Mouse (Mus musculus) embryonic facial prominence, embryonic 14.5 days (tissue): ENCODE measurements around the gene Wdr91. TPM values are rescaled to one million over a fixed set of nuclear protein-coding genes. Genes with fewer than 3 reads are reported as not detected.
A peak's percentile ranks its signal among the peaks of the same experiment; 100 is the strongest.

ENCODE experiments used
- ATAC-seq: fragments of 200-750 bp; cut with Nextera tagmentation; 2 replicates; pipeline ENCODE4 v1.8.0; 2017; ENCODE audit warnings: low read depth, moderate number of reproducible peaks, moderate TSS enrichment
- DNase-seq: peaks from one replicate; pipeline ENCODE4 v3.0.0-alpha.2; 2015; ENCODE audit warnings: low spot score
- H3K27ac ChIP-seq: fragments of 300-500 bp; sonication (generic); replicated peaks from 2 replicates; pipeline ENCODE4 v1.5.1; 2014; ENCODE audit warnings: low read depth, mild to moderate bottlenecking, low read length, moderate library complexity
- H3K27me3 ChIP-seq: fragments of 300-500 bp; sonication (generic); replicated peaks from 2 replicates; pipeline ENCODE4 v1.6.1; 2014; ENCODE audit warnings: low read length; ENCODE audit not compliant: control insufficient read depth, insufficient read depth
- H3K36me3 ChIP-seq: fragments of 300-500 bp; sonication (generic); 2 replicates; pipeline ENCODE4 v1.6.1; 2014; ENCODE audit warnings: low read length, mixed read lengths; ENCODE audit not compliant: control insufficient read depth, insufficient read depth
- H3K4me1 ChIP-seq: fragments of 300-500 bp; sonication (generic); 2 replicates; pipeline ENCODE4 v1.6.1; 2014; ENCODE audit warnings: antibody characterized with exemption, low read length; ENCODE audit not compliant: control insufficient read depth, insufficient read depth
- H3K4me2 ChIP-seq: fragments of 300-500 bp; sonication (generic); 2 replicates; pipeline ENCODE4 v1.6.1; 2014; ENCODE audit warnings: low read depth, mild to moderate bottlenecking, low read length, moderate library complexity, mixed read lengths
- H3K4me3 ChIP-seq: fragments of 300-500 bp; sonication (generic); 2 replicates; pipeline ENCODE4 v1.5.1; 2014; ENCODE audit warnings: low read depth, mild to moderate bottlenecking, low read length
- H3K9ac ChIP-seq: fragments of 300-500 bp; sonication (generic); 2 replicates; pipeline ENCODE4 v1.6.1; 2014; ENCODE audit warnings: low read depth, mild to moderate bottlenecking, low read length, moderate library complexity, mixed read lengths
- H3K9me3 ChIP-seq: fragments of 300-500 bp; sonication (generic); 2 replicates; pipeline ENCODE4 v1.6.1; 2016; ENCODE audit warnings: low read length; ENCODE audit not compliant: control insufficient read depth
- WGBS: fragments of 180-500 bp; shearing (Covaris S2); extraction: QIAGEN DNeasy Blood & Tissue Kit; methylation state at CpG from one replicate; pipeline ENCODE4 v1.1.7; 2014; 5-methylcytosine and 5-hydroxymethylcytosine counted together
- polyA plus RNA-seq: library from polyadenylated mRNA; unstranded; fragments of >200 nt; fragmentation: Nextera tagmentation; extraction: Ambion mirVana; gene quantifications from 2 replicates; pipeline ENCODE4 v1.2.1, GENCODE M21; 2014

Gene Wdr91
- polyA plus RNA-seq, 1 experiment from 2014 or later, result 8.6 TPM

DNA sequence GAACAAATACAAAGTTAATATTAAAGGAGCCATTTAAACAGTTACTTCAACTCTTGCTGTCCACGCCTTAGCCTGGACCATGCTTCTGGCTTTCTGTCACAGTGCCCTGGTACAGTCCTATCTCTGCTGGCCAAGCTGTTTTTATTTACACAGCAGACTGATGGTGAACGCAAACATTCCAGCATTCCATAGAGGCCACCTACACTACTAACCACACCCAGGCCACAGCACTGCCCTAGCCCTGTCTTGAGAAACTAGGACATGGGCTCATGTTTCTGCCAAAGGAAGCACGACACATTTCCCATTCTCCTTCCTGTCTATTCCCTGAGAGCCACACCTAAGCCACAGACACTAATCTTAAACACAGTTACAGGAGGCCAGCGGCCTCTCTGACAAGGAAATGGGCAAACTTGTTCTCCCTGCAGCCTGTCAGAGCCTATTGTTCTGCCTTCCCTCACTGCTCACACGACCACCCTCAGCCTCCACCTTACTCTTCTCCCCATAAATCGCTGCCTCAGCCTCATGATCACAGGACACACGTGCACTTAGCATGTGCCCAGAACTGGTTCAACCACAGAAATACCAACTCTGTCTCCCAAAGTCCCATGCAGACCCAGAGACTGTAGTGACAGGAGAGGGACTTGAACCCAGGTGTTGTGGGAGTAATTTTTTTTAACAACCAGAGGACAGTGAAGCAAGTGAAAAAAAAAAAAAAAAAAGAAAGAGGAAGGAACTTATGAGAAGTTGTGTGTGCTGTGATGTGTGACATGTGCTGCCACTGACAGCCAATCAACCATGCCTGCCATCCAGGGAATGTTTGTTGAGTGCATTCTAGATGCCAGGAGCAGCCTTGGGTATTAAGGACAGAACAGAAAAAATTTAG, 44.7 kb downstream of the Wdr91 start:
- ATAC-seq, result peak; percentile 31; the same call in 1 of the 2 replicates
- Histone ChIP-seq H3K4me1 (peaks cover 19% of the 10 kb centered on the region), H3K4me2 (no peak overlapping the region), H3K27me3 (no peaks in the 10 kb centered on the region), H3K9ac (no peak overlapping the region), H3K27ac (0 out of 2 replicates have a peak overlapping the region, but pooled peaks have one; percentile 6), H3K9me3 (no peaks in the 10 kb centered on the region), H3K4me3 (no peak overlapping the region), H3K36me3 (no peaks in the 10 kb centered on the region)
- DNase-seq, result no peak
- 42% methylated on average over 7 of the region's 7 CpGs for WGBS

DNA sequence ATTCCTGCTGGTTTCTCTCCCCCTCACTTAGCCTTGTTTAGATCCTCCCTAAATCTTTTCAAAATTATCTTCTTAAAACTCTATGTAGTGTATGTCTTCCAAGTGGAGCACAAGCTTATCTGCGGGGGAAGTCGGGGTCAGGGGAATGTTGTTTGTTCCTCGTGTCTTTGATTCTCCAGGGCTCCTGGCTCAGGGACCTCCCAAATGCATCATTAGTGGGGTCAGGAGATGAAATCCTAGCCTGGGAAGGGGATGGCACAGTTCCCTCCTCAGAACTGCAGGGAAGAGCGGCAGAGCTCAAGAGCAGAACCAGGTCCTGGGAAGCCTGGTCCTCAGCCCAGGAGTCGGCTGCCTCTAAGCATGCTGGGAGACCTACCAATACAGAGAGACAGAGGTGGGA, 45.5 kb downstream of the Wdr91 start:
- H3K27ac ChIP-seq, result peak overlapping the region; percentile 10; the same call in 1 of the 2 replicates
- no peak overlapping the region for H3K4me3 ChIP-seq
- WGBS, result 55% methylated on average over 5 of the region's 5 CpGs
- ATAC-seq, result no peak
- H3K9ac ChIP-seq, result no peak overlapping the region
- H3K9me3 ChIP-seq, result no peaks in the 10 kb centered on the region
- H3K27me3 ChIP-seq, result no peaks in the 10 kb centered on the region
- H3K36me3 ChIP-seq, result no peaks in the 10 kb centered on the region
- H3K4me2 ChIP-seq, result no peak overlapping the region
- DNase-seq, result no peak
- H3K4me1 ChIP-seq, result peaks cover 12% of the 10 kb centered on the region; the same call in 1 of the 2 replicates

DNA sequence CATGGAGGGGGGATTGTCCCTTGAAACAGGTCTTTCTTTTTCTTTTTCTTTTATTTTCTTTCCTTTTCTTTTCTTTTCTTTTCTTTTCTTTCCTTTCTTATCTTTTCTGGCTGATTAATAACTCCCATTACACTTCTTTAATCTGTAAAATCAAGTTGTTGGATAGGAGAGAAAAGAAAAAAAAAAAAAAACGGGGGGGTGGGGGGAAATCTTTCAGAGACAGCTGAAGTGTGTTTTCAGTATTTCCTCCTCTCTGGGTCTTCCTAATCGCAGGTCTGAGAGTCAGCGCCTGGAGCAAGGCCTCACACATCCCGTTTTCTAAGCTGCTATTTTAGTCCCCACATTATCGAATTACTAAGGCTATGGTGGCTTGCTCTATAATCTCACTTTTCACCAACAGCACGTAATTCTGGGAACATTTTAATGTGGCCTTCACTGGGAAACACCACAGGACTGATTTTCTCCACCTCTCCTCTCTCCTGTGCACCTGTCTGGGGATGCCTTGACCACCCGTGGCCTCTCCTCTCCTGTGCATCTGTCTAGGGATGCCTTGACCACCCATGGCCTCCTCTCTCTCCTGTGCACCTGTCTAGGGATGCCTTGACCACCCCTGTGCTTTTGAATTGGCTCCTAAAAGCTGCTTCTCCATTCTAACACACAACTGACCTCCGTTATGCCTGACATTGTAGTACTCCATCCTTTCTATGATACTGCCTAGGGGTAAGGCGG, 46.7 kb downstream of the Wdr91 start:
- H3K36me3 ChIP-seq, result no peaks in the 10 kb centered on the region
- H3K9me3 ChIP-seq, result no peaks in the 10 kb centered on the region
- H3K9ac ChIP-seq, result no peak overlapping the region
- no peaks in the 10 kb centered on the region for H3K27me3 ChIP-seq
- H3K27ac ChIP-seq, result no peak overlapping the region
- DNase-seq (no peak), ATAC-seq (no peak)
- H3K4me2 ChIP-seq, result no peak overlapping the region
- H3K4me3 ChIP-seq, result no peak overlapping the region
- 45% methylated on average over 9 of the region's 9 CpGs for whole genome bisulfite sequencing
- H3K4me1 ChIP-seq, result peaks cover 12% of the 10 kb centered on the region; the same call in 1 of the 2 replicates

DNA sequence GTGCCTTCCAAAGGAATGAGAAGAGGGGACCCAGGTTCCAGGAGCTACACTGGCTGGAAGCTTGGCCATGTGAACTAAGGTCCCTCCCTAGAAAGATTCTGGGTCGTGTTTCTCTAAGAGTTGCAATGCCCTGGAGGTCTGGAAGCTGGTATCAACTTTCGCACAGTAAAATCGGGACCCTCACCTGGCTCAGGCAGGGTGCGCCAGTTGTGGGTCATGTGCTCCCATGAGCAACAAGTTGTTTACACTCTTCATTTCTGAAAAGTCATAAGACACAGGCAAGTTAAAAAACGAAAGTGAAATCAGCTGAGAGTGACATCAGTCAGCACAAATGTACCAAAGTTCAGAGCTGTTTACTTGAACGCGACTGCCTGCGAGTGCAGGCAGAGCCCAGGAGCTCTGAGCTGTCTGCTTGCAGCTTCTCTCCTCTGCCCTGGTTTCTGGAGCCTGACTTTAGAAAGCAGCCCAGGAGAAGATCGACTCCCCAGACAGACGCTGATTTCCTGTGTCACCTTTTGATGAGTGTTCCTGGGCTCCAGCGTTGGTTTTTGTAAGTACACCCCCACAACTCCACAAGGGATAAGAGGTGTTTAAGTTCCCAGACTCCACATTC, 47.8 kb downstream of the Wdr91 start, which contains the start of gene Tmem140:
TSS of gene Tmem140 (plus strand) at position 356 of the 613 bp plus-strand sequence.
- H3K4me2 ChIP-seq, result peak within 1 kb of the TSS; percentile 41
- H3K27me3 ChIP-seq, result no peaks in the 10 kb centered on the region
- H3K4me3 ChIP-seq, result peak within 1 kb of the TSS; percentile 2; the same call in 1 of the 2 replicates
- DNase-seq (no peak), ATAC-seq (no peak; the same call in 1 of the 2 replicates)
- 26% methylated on average over 11 of the region's 11 CpGs for WGBS
- H3K4me1 ChIP-seq, result peaks cover 12% of the 10 kb centered on the region; the same call in 1 of the 2 replicates
- H3K36me3 ChIP-seq, result no peaks in the 10 kb centered on the region
- H3K9ac ChIP-seq, result 0 out of 2 replicates have a peak within 1 kb of the TSS, but pooled peaks have one; percentile 21
- H3K27ac ChIP-seq, result no peak within 1 kb of the TSS
- no peaks in the 10 kb centered on the region for H3K9me3 ChIP-seq

DNA sequence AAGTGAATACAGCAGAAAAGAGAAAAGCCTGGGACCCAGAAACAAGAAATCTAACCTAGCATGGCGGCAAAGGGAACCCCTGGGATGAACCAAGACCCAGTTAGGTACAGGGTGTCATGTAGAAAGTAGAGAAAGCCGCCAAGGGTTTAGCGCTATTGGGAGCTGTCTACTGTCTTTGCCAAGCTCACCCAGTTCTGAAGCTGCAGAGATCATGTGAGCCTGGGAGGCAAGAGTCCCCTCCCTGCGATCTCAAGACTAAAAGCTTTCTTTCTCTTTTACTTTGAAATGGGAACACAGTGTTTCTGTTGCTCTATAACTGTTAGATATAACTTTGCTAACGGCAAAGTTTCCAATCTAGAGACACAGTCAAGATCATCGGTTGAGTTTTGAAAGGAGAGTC, 48.3 kb downstream of the Wdr91 start:
- Histone ChIP-seq H3K4me1 (peaks cover 11% of the 10 kb centered on the region; the same call in 1 of the 2 replicates), H3K4me3 (no peak overlapping the region), H3K9me3 (no peaks in the 10 kb centered on the region), H3K4me2 (peak overlapping the region; percentile 41; the same call in 1 of the 2 replicates), H3K9ac (no peak overlapping the region), H3K27me3 (no peaks in the 10 kb centered on the region), H3K36me3 (no peaks in the 10 kb centered on the region), H3K27ac (no peak overlapping the region)
- ATAC-seq (no peak), DNase-seq (no peak)
- WGBS, result 87% methylated on average over 6 of the region's 6 CpGs

DNA sequence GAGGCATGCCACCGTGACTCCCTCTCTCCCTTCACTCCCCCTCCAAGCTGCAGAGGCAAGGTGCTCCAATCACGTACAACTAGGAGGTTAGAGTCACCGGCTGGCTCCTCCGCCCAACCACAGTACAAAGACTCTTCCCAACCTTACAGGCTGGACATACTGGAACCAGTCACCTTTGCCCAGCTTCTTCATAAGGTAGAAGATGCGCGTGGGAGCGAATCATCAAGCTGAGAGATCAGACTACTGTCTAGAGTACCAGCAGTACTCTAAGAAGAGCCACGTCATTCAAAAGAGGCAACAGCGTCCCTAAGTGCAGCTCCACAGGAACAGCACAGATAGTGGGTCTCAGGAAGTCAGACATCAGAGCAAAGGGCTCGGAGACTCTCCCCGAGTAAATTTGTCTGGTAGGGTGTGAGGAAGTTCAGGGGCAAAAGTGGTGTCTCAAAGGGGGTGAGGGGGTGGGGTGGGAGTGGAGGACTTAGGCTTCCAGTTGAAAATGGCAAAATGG, 49.1 kb downstream of the Wdr91 start:
- H3K4me3 ChIP-seq, result no peak overlapping the region
- H3K4me1 ChIP-seq, result peaks cover 4% of the 10 kb centered on the region; the same call in 1 of the 2 replicates
- H3K36me3 ChIP-seq, result no peaks in the 10 kb centered on the region
- no peaks in the 10 kb centered on the region for H3K27me3 ChIP-seq
- H3K9ac ChIP-seq, result no peak overlapping the region
- DNase-seq (no peak), ATAC-seq (no peak)
- no peaks in the 10 kb centered on the region for H3K9me3 ChIP-seq
- 89% methylated on average over 11 of the region's 11 CpGs for WGBS
- H3K27ac ChIP-seq, result no peak overlapping the region
- H3K4me2 ChIP-seq, result no peak overlapping the region

DNA sequence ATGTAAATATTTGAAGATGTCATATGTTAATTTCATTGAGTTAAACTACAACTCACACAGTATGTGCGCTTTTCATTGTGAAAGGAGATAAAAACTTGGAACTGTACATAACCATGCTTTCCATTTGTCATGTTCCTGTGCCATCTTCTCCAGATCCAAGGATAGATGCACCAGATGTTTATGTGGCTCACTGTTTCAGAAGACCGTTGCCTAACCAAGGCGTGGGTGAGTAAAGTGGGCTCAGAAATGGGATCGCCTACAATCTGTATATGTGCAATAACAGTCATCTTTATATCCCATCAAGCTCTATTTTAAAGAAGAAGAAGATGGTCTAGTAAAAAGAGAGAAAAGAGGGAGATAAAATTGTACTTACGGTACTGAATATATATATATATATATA, 78.3 kb downstream of the Wdr91 start:
- DNase-seq, result no peak
- H3K9me3 ChIP-seq, result no peaks in the 10 kb centered on the region
- ATAC-seq, result no peak
- no peaks in the 10 kb centered on the region for H3K27me3 ChIP-seq
- no peaks in the 10 kb centered on the region for H3K4me1 ChIP-seq
- 93% methylated on average over 5 of the region's 5 CpGs for WGBS
- H3K4me3 ChIP-seq, result no peak overlapping the region
- H3K4me2 ChIP-seq, result no peak overlapping the region
- H3K9ac ChIP-seq, result no peak overlapping the region
- no peaks in the 10 kb centered on the region for H3K36me3 ChIP-seq
- H3K27ac ChIP-seq, result no peak overlapping the region
